Mouse (Mus musculus): ENCODE measurements around the gene Cdk5r1. TPM values are rescaled to one million over a fixed set of nuclear protein-coding genes. Genes with fewer than 3 reads are reported as not detected.
"Not testable (repeated sequence)": the region's sequence is repeated elsewhere in the genome, so short reads cannot be mapped to it uniquely, and the experiment has no call there.

Gene Cdk5r1
- polyA plus RNA-seq (2016; fragmentation: Nextera tagmentation; extraction: Ambion mirVana), result 3.1 and 4.7 TPM in 2 replicates

DNA sequence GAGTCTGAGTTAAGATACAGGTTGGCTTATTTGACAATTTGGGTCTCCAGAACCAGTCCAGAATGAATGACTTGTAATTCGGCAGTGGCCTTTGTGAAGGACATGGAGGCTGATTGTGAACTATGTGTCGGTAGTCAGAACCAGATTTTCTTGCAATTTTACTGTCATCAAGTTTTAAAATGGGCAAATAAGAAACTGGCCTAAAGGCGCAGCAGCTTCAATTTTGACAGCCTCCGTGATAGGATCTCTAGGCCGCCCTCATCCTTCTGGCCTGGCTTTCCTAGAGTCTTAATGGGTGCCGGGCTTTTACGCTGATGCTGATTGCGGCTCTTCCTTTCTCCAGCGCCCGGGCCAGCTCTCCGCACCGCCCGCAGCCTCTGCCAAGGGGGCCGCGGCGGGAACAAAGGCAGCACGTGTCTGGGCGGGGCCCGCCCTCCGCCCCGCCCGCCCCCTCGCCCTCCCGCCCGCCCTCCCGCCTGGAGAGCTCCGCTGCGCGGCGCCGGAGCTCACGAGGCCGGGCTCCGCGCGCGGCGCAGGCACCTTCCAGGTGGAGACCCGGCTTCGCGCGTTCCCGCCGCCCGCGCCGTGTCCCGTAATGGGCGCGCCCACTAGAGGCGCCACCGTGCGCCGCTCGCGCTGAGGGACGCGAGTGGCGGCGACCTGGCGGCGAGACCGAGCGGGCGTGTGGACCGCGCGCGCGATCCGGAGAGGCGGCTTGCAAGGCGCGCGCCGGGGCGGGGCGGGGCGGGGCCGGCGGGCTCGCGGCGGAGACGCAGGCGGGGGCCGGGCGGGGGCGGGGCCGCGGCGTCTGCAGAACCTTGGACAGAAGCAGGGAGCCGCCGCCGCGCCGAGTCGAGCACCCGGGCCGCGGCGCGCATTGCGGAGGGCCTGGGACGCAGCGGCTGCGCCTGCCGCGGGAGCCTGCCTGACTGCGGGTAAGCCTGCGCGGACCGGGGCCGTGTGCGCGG is at the start of gene Cdk5r1:
Gene Cdk5r1 (plus strand): TSS at position 802 of the 968 bp plus-strand sequence.
- peaks cover 42% of the 10 kb centered on the region for H3K36me3 ChIP-seq (replicated peaks)
- WGBS, result 1% methylated on average over 99 of the region's 116 CpGs
- H3K4me1 ChIP-seq, result peaks cover 51% of the 10 kb centered on the region
- peak within 1 kb of the TSS; percentile 73 for H3K4me3 ChIP-seq
- peak within 1 kb of the TSS; percentile 88 for H3K27ac ChIP-seq
- peak; percentile 81 for DNase-seq (ENCODE audit: extremely low spot score, low spot score)
- H3K27me3 ChIP-seq (ENCODE audit: poor library complexity, severe bottlenecking), result peaks cover 65% of the 10 kb centered on the region
- H3K9me3 ChIP-seq, result no peaks in the 10 kb centered on the region

- Histone ChIP-seq H3K4me3 (peak within 1 kb of the TSS; percentile 77), H3K27ac (peak within 1 kb of the TSS; percentile 97), H3K4me1 (peaks cover 15% of the 10 kb centered on the region), H3K27me3 (ENCODE audit: poor library complexity, severe bottlenecking) (no peaks in the 10 kb centered on the region), H3K36me3 (replicated peaks) (peaks cover 23% of the 10 kb centered on the region), H3K9me3 (no peaks in the 10 kb centered on the region)
- WGBS, result under 1% methylated on average over 55 of the region's 58 CpGs
- peak; percentile 96 for DNase-seq (ENCODE audit: extremely low spot score, low spot score)
Observed at GRCm38 (mm10) chr11:80428381-80429008, 48.3 kb upstream of the Cdk5r1 start, which contains the start of gene Psmd11. Psmd11 (plus strand) TSS chr11:80428615.

DNA sequence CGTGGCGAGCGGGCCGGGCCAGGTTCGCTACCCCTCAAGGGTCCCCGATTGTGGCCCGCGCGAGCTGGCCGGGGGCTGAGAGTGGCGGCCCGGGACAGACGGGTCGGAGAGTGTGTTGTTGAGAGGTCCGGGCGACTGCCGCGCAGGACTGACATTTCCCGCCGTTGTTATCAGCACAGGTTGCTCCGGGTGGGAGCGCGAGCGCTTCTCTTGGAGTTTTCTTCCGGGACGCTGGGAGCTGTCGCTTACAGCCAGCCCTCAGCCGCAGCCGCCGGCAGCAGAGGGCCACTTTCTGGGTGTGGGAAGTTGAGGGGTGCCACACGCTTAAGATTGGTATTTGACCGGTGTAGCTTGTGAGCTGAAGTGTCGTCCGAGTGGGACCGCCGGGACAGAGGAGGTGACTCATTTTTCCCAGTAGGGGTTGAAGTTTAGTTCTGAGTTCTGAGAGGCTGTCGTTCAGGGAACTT is 47.8 kb upstream of the Cdk5r1 start:
- DNase-seq (ENCODE audit: extremely low spot score, low spot score), result peak; percentile 48
- Histone ChIP-seq H3K9me3 (no peaks in the 10 kb centered on the region), H3K27ac (peak overlapping the region; percentile 97), H3K36me3 (replicated peaks) (peaks cover 29% of the 10 kb centered on the region), H3K4me1 (peaks cover 15% of the 10 kb centered on the region), H3K27me3 (ENCODE audit: poor library complexity, severe bottlenecking) (no peaks in the 10 kb centered on the region), H3K4me3 (peak overlapping the region; percentile 77)
- WGBS, result under 1% methylated on average over 37 of the region's 37 CpGs

DNA sequence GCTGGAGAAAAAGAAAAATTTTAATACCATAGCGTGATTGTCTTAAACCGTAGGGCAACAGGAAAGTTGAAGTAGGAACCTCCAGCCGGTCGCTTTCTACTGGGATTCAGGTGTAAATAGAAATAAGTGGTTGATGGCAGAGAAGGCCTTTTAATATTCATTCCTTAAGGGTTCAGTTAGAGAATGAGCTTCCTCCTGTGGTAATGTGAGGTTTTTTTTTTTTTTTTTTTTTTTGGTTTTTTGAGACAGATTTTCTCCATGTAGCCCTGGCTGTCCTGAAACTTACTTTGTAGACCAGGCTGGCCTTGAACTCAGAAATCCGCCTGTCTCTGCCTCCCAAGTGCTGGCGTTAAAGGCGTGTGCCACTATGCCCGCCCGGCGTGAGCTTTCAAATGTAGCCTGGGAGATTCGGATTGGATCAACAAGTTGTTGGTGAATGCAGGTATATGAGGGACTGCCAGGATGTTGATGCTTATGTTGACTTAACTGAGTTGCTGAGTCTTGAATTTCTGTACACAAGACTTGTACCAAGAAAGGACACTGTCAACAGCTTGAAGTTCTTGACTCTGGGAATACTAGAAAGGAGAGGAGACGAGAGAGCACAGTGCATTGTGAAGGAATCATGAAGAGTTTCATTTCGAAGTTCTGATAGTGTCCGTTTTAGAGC is 47.2 kb upstream of the Cdk5r1 start:
- H3K27ac ChIP-seq, result peak overlapping the region; percentile 97
- no peaks in the 10 kb centered on the region for H3K9me3 ChIP-seq
- no peaks in the 10 kb centered on the region for H3K27me3 ChIP-seq (ENCODE audit: poor library complexity, severe bottlenecking)
- WGBS, result 67% methylated on average over 14 of the region's 14 CpGs
- peaks cover 15% of the 10 kb centered on the region for H3K4me1 ChIP-seq
- DNase-seq (ENCODE audit: extremely low spot score, low spot score), result no peak
- peak overlapping the region; percentile 77 for H3K4me3 ChIP-seq
- H3K36me3 ChIP-seq (replicated peaks), result peaks cover 35% of the 10 kb centered on the region

DNA sequence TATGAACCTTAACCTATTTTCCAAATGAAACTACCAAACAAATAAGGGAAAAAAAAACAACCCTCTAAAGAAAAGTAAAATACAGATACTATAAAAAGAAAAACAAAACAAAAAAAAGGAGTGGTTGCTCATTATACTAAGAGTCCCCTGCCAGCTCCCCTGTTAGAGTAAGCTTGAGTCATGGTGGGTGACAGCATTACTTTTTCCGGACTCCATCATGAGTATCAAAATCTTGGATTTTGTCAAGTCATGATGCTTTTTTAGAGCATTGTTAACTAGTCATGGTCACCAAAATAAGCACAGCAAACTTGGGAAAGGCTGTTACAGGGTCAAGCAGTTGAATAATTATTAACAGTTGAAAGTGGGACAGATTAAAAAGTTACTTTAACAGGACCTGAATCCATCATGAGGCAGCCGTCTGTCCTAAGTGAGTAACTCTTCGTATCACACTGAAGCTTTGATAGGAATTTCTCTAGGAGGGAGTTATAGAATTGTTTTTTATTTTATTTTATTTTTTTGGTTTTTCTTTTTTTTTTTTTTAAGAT is 46.4 kb upstream of the Cdk5r1 start:
- Histone ChIP-seq H3K9me3 (no peaks in the 10 kb centered on the region), H3K4me3 (peak overlapping the region; percentile 77; the same call in 1 of the 2 replicates), H3K36me3 (replicated peaks) (peaks cover 43% of the 10 kb centered on the region), H3K27ac (no peak overlapping the region), H3K4me1 (peaks cover 15% of the 10 kb centered on the region), H3K27me3 (ENCODE audit: poor library complexity, severe bottlenecking) (no peaks in the 10 kb centered on the region)
- DNase-seq (ENCODE audit: extremely low spot score, low spot score), result no peak
- 97% methylated on average over 3 of the region's 3 CpGs for WGBS

DNA sequence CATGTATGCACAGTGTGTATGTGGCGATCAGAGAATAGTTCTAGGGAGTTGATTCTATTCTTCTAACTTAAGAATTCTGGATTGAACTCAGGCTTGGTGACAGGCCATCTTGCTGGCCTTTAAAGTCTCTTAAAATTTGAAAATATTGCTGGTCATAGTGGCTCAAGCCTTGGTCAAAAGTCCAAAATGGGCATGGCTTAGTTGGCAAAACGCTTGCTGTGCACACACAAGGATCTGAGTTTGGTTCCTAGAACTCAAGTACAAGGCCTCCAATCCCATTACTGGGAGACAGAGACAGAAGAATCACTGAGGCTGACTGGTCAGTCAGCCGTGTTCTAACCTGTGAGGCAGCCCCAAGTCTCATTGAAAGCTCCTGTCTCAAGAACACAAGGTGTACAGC is 29.9 kb upstream of the Cdk5r1 start:
- H3K4me3 ChIP-seq, result no peak overlapping the region
- no peaks in the 10 kb centered on the region for H3K27me3 ChIP-seq (ENCODE audit: poor library complexity, severe bottlenecking)
- H3K27ac ChIP-seq, result no peak overlapping the region
- no peaks in the 10 kb centered on the region for H3K9me3 ChIP-seq
- H3K36me3 ChIP-seq (replicated peaks), result peaks cover 100% of the 10 kb centered on the region
- no peaks in the 10 kb centered on the region for H3K4me1 ChIP-seq
- WGBS, result 94% methylated on average over 3 of the region's 3 CpGs
- no peak for DNase-seq (ENCODE audit: extremely low spot score, low spot score)

DNA sequence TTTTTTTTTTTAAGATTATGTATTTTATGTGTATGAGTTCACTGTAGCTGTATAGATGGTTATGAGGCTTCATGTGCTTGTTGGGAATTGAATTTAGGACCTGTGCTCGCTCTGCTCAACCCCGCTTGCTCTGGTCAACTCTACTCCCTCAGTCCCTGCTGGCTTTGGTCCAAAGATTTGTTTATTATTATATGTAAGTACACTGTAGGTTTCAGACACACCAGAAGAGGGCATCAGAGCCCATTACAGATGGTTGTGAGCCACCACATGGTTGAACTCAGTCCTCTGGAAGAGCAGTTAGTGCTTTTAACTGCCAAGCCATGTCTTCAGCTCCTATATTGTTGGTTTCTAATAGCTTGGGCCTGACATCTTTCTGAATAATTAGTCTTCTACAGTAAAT is 27.0 kb upstream of the Cdk5r1 start:
- Histone ChIP-seq H3K27ac (no peak overlapping the region), H3K36me3 (replicated peaks) (peaks cover 98% of the 10 kb centered on the region), H3K4me3 (no peak overlapping the region), H3K4me1 (no peaks in the 10 kb centered on the region), H3K9me3 (no peaks in the 10 kb centered on the region), H3K27me3 (ENCODE audit: poor library complexity, severe bottlenecking) (no peaks in the 10 kb centered on the region)
- no peak for DNase-seq (ENCODE audit: extremely low spot score, low spot score)
- 95% methylated on average over 2 of the region's 2 CpGs for WGBS

DNA sequence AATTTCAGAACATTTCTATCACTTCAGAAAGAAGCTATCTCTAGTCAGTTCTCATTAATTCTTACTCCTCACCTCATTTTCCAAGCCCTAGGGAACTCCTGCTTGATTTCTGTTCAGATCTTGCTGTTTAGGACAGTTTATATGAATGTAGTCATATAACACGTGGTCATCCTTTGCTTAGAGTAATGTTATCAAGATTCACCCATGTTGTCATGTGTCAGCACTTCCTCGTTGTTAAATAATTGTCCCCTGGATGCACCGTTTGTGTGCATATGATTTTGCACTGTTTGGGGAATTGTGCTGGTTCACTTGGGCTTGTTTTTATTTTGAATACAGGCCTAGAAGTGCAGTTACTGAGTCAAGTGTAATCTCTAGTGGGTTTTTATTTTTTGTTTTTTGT is 24.6 kb upstream of the Cdk5r1 start:
- H3K9me3 ChIP-seq, result no peaks in the 10 kb centered on the region
- H3K27ac ChIP-seq, result no peak overlapping the region
- no peak overlapping the region for H3K4me3 ChIP-seq
- DNase-seq (ENCODE audit: extremely low spot score, low spot score), result no peak
- H3K27me3 ChIP-seq (ENCODE audit: poor library complexity, severe bottlenecking), result no peaks in the 10 kb centered on the region
- 92% methylated on average over 3 of the region's 3 CpGs for WGBS
- H3K4me1 ChIP-seq, result no peaks in the 10 kb centered on the region
- H3K36me3 ChIP-seq (replicated peaks), result peaks cover 98% of the 10 kb centered on the region

- 91% methylated on average over 1 of the region's 1 CpGs for WGBS
- no peak for DNase-seq (ENCODE audit: extremely low spot score, low spot score)
- Histone ChIP-seq H3K27me3 (ENCODE audit: poor library complexity, severe bottlenecking) (no peaks in the 10 kb centered on the region), H3K4me3 (no peak overlapping the region), H3K9me3 (no peaks in the 10 kb centered on the region), H3K36me3 (replicated peaks) (peaks cover 98% of the 10 kb centered on the region), H3K27ac (no peak overlapping the region), H3K4me1 (no peaks in the 10 kb centered on the region)
Observed at GRCm38 (mm10) chr11:80453198-80453597, 23.6 kb upstream of the Cdk5r1 start.

GRCm38 (mm10) chr11:80463605-80464130 is 13.2 kb upstream of the Cdk5r1 start:
- WGBS, result 86% methylated on average over 4 of the region's 4 CpGs
- peaks cover 94% of the 10 kb centered on the region for H3K36me3 ChIP-seq (replicated peaks)

GRCm38 (mm10) chr11:80471836-80472605 is 4.8 kb upstream of the Cdk5r1 start:
- H3K36me3 ChIP-seq (replicated peaks), result peaks cover 76% of the 10 kb centered on the region
- no peak overlapping the region for H3K4me3 ChIP-seq
- H3K27ac ChIP-seq, result no peak overlapping the region
- no peaks in the 10 kb centered on the region for H3K9me3 ChIP-seq
- H3K4me1 ChIP-seq, result peaks cover 15% of the 10 kb centered on the region
- 90% methylated on average over 16 of the region's 16 CpGs for WGBS
- peaks cover 31% of the 10 kb centered on the region for H3K27me3 ChIP-seq (ENCODE audit: poor library complexity, severe bottlenecking)
- DNase-seq (ENCODE audit: extremely low spot score, low spot score), result no peak

More at GRCm38 (mm10) chr11:80463605-80464130, 13.2 kb upstream of the Cdk5r1 start:
- not testable (repeated sequence) for H3K4me3 ChIP-seq; H3K4me1 ChIP-seq; DNase-seq (ENCODE audit: extremely low spot score, low spot score); H3K27me3 ChIP-seq (ENCODE audit: poor library complexity, severe bottlenecking); H3K9me3 ChIP-seq; H3K27ac ChIP-seq
